Mouse (Mus musculus) induced T-regulatory cell, adult 2 months (primary cell): ENCODE measurements around the gene Pcnp.
A peak's percentile ranks its signal among the peaks of the same experiment; 100 is the strongest.

ENCODE experiments used
- DNase-seq: peaks from one replicate; pipeline ENCODE4 v3.0.0-alpha.2; 2012; ENCODE audit warnings: low read depth

Pcnp gene

GRCm38 (mm10) chr16:56036501-56036900 lies 7.0 kb upstream of the Pcnp start:
- peak; percentile 35 for DNase-seq

DNA sequence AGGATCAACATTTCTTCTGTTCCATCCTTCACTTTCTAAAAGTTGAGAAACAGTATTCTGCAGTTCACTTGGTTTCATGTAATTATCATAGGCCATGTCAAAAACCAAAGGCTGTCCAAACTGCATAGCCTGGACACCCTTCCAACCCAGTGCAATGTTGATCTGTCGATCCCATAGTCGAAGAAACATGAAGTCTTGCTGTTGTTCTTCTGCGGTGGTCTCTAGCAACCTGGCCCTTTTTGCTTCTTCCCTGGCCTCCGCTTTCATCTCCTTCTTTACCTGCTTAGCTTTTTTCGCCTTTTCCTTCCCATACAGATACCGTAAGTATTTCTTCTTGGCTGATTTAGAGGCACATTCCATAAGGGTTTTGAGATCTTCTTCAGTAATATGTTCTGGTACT lies 5.0 kb upstream of the Pcnp start:
- no peak for DNase-seq

DNA sequence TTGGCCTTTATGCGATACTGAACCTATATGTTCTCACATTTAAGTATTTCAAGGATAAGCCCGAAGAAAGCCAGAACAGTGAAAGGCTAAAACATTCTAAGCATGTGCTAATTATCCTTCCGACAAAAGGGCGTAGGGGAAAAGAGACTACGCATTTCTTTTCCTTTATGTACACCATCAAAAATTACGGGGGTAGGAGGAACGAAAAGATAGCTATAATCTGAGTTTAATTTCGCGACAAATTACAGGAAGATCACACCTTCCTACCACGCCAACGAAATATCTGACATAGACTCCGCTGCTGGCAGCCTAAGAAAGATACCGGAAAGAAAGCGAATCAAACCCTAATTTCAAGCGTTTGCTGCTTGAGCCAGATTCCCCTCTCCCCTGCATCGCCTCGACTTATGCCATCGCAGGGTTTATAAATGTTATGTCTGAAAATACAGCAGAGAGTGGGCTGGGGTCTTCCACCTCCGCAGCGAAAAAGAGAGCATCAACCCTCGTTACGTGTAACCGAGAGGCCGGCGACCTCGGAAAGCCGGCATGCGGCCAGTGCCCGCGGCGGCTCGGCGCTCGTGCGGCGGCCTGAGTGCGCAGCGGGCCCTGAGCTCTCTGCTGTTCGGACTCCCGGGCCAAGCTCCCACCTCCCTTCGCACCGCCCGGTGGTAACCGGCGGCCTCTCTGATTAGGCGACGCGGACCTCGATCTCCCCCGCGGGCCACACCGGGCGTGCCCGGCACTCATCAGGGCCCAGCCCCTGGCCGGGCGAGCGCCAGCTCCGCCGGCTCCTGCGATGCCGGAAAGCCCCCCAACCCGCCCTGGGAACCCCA lies 602 bp downstream of the Pcnp start:
- DNase-seq: peak; percentile 74

DNA sequence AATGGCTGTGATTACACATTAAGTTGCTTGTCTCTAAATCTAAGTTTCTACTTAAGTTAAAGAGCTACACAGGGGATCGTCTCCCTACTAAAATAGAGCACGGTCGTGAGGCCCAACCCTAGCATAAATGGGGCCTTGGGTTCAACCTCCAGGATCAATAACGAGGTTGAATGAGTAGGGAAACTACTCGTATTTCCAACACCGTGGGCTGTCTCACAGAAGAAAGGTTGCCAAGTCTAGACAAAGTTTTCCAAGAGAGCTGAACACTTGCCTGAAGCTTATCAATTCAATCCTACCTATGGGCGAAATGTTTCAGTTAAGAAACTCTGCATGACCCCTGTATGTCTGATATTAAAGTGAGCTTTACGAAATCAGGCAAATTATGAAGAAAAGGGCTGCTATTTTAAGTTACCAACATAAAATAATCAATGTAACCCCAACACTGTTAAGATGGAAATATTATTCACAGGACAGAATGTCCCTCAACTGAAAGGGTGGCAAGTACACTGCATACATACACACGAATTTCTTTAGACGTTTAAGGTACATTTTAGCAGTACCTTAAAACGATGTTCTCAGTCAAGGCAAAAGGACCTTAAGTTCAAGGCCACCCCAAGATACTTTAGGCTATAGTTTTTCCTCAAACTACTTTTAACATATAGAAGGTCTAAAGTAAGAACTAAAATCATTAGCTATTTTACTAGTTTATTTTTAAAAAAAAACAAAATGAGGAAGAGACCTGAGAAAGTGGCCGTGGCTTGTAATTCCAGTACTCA lies 1.5 kb downstream of the Pcnp start:
- DNase-seq: peak; percentile 46

DNA sequence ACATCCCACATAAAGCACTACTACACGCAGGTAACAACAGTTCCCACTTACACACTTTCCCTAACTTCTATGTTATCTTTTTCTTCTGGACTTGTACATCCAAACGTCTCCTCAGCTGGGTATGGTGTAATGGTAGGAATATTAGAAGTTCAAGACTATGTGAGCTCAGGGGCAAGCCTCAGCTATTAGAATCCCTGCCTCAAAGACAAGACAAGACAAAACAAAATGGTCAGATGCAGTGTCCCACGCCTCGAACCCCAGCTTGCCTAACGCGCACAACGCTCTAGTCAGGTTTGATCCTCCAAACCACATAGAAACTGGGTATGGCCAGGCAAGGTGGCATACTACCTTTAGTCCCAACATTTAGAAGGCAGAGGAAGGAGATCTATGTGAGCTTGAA lies 9.9 kb downstream of the Pcnp start:
- no peak for DNase-seq

GRCm38 (mm10) chr16:56014076-56014475 lies 15.5 kb downstream of the Pcnp start:
- no peak for DNase-seq

- DNase-seq: no peak
These were observed 16.5 kb downstream of the Pcnp start for GRCm38 (mm10) chr16:56012789-56013743.

- no peak for DNase-seq
These were observed 20.7 kb downstream of the Pcnp start for GRCm38 (mm10) chr16:56008862-56009261.

DNA sequence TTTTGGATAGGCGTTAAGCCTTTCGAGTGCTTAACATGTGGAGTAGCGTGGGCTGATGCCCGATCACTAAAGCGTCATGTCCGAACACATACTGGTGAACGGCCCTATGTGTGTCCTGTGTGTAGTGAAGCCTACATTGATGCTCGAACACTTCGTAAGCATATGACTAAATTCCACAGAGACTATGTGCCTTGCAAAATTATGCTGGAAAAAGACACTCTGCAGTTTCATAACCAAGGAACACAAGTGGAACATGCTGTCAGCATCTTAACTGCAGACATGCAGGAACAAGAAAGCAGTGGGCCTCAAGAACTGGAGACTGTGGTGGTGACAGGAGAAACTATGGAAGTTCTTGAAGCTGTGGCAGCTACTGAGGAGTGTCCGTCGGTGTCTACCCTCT lies 22.7 kb downstream of the Pcnp start:
- no peak for DNase-seq

- no peak for DNase-seq
These were observed 35.3 kb downstream of the Pcnp start for GRCm38 (mm10) chr16:55994235-55994634.

DNA sequence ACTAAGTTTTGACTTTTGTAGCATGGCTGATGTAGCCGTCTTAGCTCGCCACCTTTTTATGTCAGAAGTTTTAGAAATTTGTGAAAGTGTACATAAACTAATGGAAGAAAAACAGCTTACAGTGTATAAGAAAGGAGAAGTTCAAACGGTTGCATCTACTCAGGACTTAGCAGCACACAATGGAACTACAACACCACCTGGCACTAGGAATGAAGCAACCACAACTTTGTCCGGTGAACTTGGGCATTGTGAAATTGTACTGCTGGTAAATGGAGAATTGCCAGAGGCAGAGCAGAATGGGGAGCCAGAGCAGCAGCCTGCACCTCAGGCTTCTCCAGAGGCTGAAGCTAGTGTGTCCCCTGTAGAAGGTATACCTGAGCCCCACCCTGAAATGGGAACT lies 39.2 kb downstream of the Pcnp start:
- DNase-seq: no peak

DNA sequence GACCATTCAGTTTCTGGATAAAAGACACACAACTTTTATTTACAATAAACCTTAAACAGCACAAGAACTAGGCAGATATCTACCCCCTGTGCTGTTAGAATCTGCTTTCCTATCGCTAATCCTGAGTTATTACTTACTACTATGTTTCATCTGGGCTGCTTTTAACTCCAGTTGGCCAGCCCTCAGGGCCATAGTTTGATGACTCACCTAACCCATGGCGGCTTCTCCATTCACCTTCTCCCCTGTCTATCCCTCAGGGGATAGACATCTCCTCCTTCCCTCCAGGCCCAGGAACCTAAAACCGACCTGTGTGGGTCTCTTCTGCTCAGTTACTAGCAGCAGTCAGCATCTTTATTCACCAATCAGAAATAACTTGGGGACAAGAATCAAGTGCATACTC lies 43.5 kb downstream of the Pcnp start:
- no peak for DNase-seq

GRCm38 (mm10) chr16:55974903-55975285 lies 54.6 kb downstream of the Pcnp start:
- DNase-seq: peak; percentile 76

DNA sequence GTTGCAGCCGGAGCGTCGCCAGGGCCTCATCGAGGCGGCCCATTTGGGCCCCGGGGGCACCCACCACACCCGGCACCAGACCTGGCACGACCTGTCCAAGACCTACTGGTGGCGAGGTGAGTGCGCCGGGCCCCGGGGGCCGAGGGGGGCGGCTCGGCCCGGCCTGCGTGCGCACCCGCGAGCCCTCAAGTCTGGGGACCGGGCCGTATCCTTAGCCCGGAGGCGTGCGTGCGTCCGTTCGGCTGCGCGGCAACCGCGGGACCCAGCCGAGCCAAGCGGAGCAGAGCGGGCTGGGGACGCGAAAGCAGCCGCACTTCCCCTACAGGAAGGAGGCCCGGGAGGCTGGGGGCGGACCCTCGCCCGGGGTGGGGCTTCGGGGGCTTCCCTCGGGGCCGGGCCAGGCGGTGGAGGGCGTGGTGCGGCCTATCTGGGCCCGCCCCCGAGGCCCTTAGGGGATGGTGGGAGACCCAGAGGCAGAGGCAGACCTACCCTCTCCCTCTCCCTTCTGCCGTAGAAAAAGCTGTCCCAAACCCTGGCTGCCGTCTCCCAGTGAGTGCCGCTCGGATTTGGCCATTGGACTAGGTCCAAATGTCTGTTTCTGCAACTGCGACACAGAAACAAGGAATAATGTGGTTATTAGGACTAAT lies 55.2 kb downstream of the Pcnp start:
- DNase-seq: peak; percentile 93

- DNase-seq: peak; percentile 99
These were observed 55.9 kb downstream of the Pcnp start, which contains the start of gene Zbtb11 for GRCm38 (mm10) chr16:55973431-55974255. Gene Zbtb11, plus strand, starts transcription at chr16:55973883.

DNA sequence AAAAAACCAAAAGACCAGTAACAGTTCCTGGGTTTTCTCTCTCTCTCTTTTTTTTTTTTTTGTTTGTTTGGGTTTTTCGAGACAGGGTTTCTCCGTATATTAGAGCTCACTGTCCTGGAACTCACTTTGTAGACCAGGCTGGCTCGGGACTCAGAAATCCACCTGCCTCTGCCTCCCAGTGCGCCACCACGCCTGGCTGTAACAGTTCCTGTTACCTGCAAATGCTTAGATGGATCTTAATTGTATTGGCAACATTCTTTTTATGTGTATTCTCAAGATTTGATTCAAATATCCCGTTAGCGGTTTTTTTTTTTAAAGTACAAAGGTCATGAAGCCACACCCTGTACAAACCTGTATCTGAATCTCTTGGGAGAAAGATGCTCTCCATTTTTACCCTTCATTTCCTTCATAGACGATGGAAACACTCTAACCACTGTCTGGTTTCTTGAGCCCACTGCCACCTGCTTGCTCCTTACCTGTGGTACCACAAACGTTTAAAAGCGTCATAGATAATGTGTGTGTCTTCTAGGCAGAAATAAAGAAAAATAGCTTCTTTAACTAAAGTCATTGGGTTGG lies 56.8 kb downstream of the Pcnp start:
- DNase-seq: peak; percentile 66

DNA sequence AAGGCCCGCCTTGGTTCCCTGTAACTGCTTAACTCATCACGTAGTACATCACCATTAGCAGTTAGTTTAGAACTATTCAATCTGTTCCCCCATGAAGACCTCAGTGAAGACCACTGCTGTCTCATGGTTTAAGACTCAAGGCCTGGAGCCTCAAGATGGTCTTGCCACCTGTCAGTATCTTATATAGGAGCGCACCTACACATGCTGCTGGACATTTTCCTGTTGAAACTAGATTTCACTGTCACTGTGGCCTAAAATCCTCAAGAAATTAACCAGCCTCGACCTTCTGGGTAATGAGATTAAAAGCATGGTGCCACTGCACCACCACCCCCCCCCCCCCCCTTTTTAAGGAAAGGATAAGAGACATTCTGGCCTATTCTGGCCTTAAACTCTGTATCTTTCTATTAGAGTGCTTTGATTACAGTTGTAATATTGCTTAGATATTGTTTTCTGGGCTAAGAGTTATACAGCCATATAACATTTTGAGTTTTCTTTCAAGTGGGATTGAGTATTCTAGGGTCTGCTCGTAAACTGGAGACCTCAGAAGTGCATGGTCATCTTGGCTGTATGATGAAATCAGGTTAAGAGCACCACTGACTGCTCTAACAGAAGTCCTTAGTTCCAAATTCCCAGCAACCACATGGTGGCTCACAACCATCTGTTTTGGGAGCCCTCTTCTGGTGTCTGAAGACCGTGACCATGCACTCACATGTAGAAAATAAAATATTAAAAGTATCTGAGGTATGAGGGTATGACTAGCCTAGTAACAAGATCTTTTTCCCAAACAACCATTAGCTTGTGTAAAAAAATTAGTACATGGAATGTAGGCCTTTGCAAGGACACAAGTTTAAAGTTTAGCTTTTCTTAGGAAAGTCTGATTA lies 57.6 kb downstream of the Pcnp start:
- DNase-seq: peak; percentile 25

GRCm38 (mm10) chr16:55970416-55970815 lies 59.1 kb downstream of the Pcnp start:
- DNase-seq: no peak

- peak; percentile 76 for DNase-seq
These were observed 60.4 kb downstream of the Pcnp start for GRCm38 (mm10) chr16:55969147-55969546.
